Mouse (Mus musculus): ENCODE data around the gene Emx2. TPM values are rescaled to one million over a fixed set of nuclear protein-coding genes. Genes with fewer than 3 reads are reported as not detected.

Gene Emx2
- total RNA-seq, 1 experiment: 0.36 TPM

DNA sequence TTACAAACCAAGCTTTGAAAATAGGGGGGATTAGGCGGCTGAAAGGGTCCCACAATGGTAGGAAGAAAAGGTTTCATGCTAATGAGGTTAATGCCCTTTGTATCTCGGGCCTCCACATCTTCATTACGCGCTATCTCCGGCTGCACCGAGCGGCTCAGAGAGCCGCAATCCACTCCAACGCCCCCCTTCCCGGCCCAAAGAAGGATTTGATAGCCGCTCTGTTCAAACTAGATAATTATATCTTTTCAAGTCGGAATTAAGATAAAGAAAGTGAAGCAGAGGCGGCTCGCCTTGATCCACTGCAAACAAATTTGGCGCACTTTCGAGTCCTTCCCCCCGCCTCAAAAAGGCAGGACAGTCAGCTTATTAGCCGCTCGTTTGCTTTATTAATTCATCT, 8.8 kb downstream of the Emx2 start:
- no peak overlapping the region for H3K9ac ChIP-seq (ENCODE audit: insufficient read depth, low read depth, low read length, poor library complexity, severe bottlenecking)
- TF ChIP-seq MAFK (IDR thresholded peaks at IDR 0.05; ENCODE audit: insufficient read depth, low read depth, low read length) (no peak), ZC3H11A (IDR thresholded peaks at IDR 0.05; ENCODE audit: borderline replicate concordance, low read depth, low read length) (no peak), HCFC1 (IDR thresholded peaks at IDR 0.05; ENCODE audit: borderline replicate concordance, insufficient read depth, low read length) (no peak), ZNF384 (IDR thresholded peaks at IDR 0.05; ENCODE audit: low read depth, low read length) (no peak), CHD2 (IDR thresholded peaks at IDR 0.05; ENCODE audit: low read depth, low read length) (no peak)
- no peak overlapping the region for H3K4me3 ChIP-seq (ENCODE audit: insufficient read depth in 1 of 2, low read depth in 1 of 2, low read length in 2 of 2, poor library complexity in 1 of 2, severe bottlenecking in 1 of 2)
- in situ Hi-C loops (cut with MboI; ENCODE audit: low sequenced_read_pairs in 2 of 2, unreplicated experiment in 2 of 2): no loop called here
- H3K27ac ChIP-seq (ENCODE audit: insufficient read depth, low read depth, low read length, poor library complexity, severe bottlenecking): no peak overlapping the region
- H3K4me1 ChIP-seq (ENCODE audit: control insufficient read depth in 2 of 2, insufficient read depth in 2 of 2, low read length in 2 of 2, poor library complexity in 1 of 2): peaks cover 0 to 8% of the 10 kb centered on the region in 2 experiments; a peak in 1 of 4 replicates
- no peaks in the 10 kb centered on the region for H3K9me3 ChIP-seq (ENCODE audit: control insufficient read depth, insufficient read depth, low read depth, low read length)
- DNase-seq (ENCODE audit: low read depth, low spot score): no peak
- no peaks in the 10 kb centered on the region for H3K36me3 ChIP-seq (ENCODE audit: control insufficient read depth, insufficient read depth, low read length, poor library complexity, severe bottlenecking)

DNA sequence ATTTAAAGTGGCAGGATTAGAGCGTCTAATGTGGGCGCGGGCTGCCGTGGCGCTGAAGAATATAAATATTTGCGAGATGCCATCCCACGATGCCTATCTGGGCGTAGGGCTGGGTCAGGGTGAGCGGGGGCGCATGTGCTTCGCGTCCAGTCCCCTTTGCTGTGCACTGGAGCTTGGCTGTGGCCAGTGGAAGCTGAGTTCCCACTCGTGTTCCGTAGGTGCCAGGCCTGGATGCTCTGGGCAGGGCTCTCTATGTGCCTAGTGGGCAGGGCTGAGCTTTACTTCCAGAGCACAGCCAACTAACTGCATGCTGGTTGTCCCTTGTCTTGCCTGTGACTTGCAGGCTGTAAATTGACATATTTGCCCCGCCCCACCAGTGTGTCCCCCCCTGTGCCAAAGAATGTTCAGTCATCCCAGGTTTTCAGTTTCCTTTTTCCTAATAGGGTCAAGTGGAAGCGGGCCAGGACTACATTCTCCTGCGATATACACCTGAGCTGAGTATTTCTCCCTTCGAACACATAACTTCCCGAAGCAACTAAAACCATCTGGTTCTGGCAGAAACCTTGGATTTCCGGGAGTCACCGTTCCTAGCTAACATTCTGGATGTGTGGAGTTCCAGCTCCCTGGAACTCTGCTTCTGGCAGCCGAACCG, 9.4 kb downstream of the Emx2 start:
- in situ Hi-C loops (cut with MboI; ENCODE audit: low sequenced_read_pairs in 2 of 2, unreplicated experiment in 2 of 2): no loop called here
- no peak overlapping the region for H3K4me3 ChIP-seq (ENCODE audit: insufficient read depth in 1 of 2, low read depth in 1 of 2, low read length in 2 of 2, poor library complexity in 1 of 2, severe bottlenecking in 1 of 2)
- H3K27ac ChIP-seq (ENCODE audit: insufficient read depth, low read depth, low read length, poor library complexity, severe bottlenecking): no peak overlapping the region
- H3K9me3 ChIP-seq (ENCODE audit: control insufficient read depth, insufficient read depth, low read depth, low read length): no peaks in the 10 kb centered on the region
- DNase-seq (ENCODE audit: low read depth, low spot score): no peak
- H3K36me3 ChIP-seq (ENCODE audit: control insufficient read depth, insufficient read depth, low read length, poor library complexity, severe bottlenecking): no peaks in the 10 kb centered on the region
- H3K4me1 ChIP-seq (ENCODE audit: control insufficient read depth in 2 of 2, insufficient read depth in 2 of 2, low read length in 2 of 2, poor library complexity in 1 of 2): peaks cover 0 to 8% of the 10 kb centered on the region in 2 experiments; a peak in 1 of 4 replicates
- no peak for TF ChIP-seq ZC3H11A (IDR thresholded peaks at IDR 0.05; ENCODE audit: borderline replicate concordance, low read depth, low read length)
- no peak for TF ChIP-seq CHD2 (IDR thresholded peaks at IDR 0.05; ENCODE audit: low read depth, low read length)
- no peak for TF ChIP-seq ZNF384 (IDR thresholded peaks at IDR 0.05; ENCODE audit: low read depth, low read length)
- no peak for TF ChIP-seq HCFC1 (IDR thresholded peaks at IDR 0.05; ENCODE audit: borderline replicate concordance, insufficient read depth, low read length)
- TF ChIP-seq MAFK (IDR thresholded peaks at IDR 0.05; ENCODE audit: insufficient read depth, low read depth, low read length): no peak
- H3K9ac ChIP-seq (ENCODE audit: insufficient read depth, low read depth, low read length, poor library complexity, severe bottlenecking): no peak overlapping the region

DNA sequence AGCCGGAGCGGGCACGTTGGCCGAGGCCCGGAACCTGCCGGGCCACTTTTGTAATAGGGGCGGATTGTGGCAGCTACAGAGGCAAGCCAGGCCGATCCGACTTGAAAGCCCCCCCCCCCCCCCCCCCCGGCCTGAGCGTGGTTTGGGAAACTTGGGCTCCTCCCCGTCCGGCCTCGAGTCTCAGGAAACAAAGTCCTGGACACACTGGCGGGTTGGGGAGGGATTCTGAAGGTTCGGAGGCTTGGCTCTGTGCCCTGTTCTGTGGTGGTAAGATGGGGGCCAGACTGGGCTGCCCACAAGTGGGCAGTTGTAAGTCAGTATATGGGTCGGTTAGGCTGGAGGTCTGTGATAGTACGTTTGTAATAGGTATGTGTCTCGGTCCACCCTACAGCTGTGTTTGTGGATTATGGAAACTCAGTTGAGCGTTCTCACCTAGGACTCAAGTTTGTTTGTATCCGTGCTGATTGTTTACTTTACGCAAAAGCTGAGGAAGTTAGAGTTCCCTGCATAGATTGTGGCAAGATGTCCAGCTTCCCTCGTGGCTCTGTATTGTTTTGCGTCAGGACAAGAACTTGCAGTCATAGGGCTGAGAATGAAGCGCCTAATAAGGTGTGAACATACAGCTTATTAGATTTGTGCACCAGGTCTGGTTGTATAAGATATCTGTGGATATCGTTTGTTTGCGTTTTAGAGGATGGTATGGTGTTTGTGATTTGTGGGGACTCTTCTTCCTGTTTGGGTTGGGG, 10.1 kb downstream of the Emx2 start:
- TF ChIP-seq ZNF384 (IDR thresholded peaks at IDR 0.05; ENCODE audit: low read depth, low read length) (no peak), MAFK (IDR thresholded peaks at IDR 0.05; ENCODE audit: insufficient read depth, low read depth, low read length) (no peak), ZC3H11A (IDR thresholded peaks at IDR 0.05; ENCODE audit: borderline replicate concordance, low read depth, low read length) (no peak), CHD2 (IDR thresholded peaks at IDR 0.05; ENCODE audit: low read depth, low read length) (no peak), HCFC1 (IDR thresholded peaks at IDR 0.05; ENCODE audit: borderline replicate concordance, insufficient read depth, low read length) (no peak)

DNA sequence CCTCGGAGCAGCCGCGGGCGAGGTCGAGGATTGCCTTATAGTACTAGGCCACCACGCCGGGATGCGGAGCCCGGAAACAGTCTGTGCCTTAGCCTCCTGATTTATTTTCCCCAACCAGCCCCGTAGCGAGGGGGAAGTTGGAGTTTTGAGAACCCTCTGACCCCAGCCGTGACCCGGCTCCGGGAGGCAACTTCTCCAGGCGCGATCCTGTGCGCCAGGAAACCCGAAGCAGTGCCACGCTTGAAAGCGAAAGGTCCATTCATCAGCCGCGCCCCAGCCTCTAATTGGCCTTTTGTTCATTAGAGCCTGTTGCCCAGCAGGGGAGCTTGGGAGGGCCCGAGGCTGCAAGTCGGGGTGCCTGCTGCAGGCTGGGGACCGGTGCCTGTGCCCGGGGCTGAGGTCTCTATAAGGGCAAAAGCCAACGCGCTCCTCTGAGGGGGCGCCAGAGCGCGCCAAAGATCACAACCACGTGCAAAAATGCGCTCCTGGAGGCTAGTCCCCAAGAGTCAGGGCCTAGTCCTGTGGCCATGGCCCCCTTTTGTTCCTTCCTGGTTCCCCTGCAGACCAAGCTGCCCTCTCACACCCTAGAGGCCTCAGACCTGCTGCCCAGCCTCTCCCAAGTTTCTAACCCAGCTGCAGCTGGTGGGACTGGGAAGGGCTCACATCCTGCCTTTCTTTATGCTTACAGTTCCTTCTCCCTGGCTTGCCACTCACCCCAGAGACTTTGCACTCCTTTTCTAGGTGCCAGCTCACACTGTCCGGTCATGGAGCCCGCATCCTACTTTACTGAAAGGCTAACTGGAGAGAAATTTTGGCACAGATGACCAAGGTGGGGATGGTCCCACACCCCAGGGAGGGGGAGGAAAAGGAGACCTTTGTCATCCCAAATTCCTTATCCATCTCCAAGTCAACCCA, 11.1 kb downstream of the Emx2 start:
- no peak for DNase-seq (ENCODE audit: low read depth, low spot score)
- in situ Hi-C loops (cut with MboI; ENCODE audit: low sequenced_read_pairs in 2 of 2, unreplicated experiment in 2 of 2): no loop called here
- Histone ChIP-seq H3K4me3 (ENCODE audit: insufficient read depth in 1 of 2, low read depth in 1 of 2, low read length in 2 of 2, poor library complexity in 1 of 2, severe bottlenecking in 1 of 2) (no peak overlapping the region), H3K9me3 (ENCODE audit: control insufficient read depth, insufficient read depth, low read depth, low read length) (no peaks in the 10 kb centered on the region), H3K27ac (ENCODE audit: insufficient read depth, low read depth, low read length, poor library complexity, severe bottlenecking) (no peak overlapping the region), H3K36me3 (ENCODE audit: control insufficient read depth, insufficient read depth, low read length, poor library complexity, severe bottlenecking) (no peaks in the 10 kb centered on the region), H3K4me1 (ENCODE audit: control insufficient read depth in 2 of 2, insufficient read depth in 2 of 2, low read length in 2 of 2, poor library complexity in 1 of 2) (peaks cover 0 to 8% of the 10 kb centered on the region in 2 experiments; a peak in 1 of 4 replicates), H3K9ac (ENCODE audit: insufficient read depth, low read depth, low read length, poor library complexity, severe bottlenecking) (no peak overlapping the region)
- no peak for TF ChIP-seq HCFC1 (IDR thresholded peaks at IDR 0.05; ENCODE audit: borderline replicate concordance, insufficient read depth, low read length)
- no peak for TF ChIP-seq CHD2 (IDR thresholded peaks at IDR 0.05; ENCODE audit: low read depth, low read length)
- no peak for TF ChIP-seq ZC3H11A (IDR thresholded peaks at IDR 0.05; ENCODE audit: borderline replicate concordance, low read depth, low read length)

More for the DNA sequence above, 10.1 kb downstream of the Emx2 start:
- in situ Hi-C loops (cut with MboI; ENCODE audit: low sequenced_read_pairs in 2 of 2, unreplicated experiment in 2 of 2): no loop called here
- no peak overlapping the region for H3K4me3 ChIP-seq (ENCODE audit: insufficient read depth in 1 of 2, low read depth in 1 of 2, low read length in 2 of 2, poor library complexity in 1 of 2, severe bottlenecking in 1 of 2)
- no peak for DNase-seq (ENCODE audit: low read depth, low spot score)
- no peak overlapping the region for H3K9ac ChIP-seq (ENCODE audit: insufficient read depth, low read depth, low read length, poor library complexity, severe bottlenecking)
- no peak overlapping the region for H3K27ac ChIP-seq (ENCODE audit: insufficient read depth, low read depth, low read length, poor library complexity, severe bottlenecking)
- H3K9me3 ChIP-seq (ENCODE audit: control insufficient read depth, insufficient read depth, low read depth, low read length): no peaks in the 10 kb centered on the region
- H3K4me1 ChIP-seq (ENCODE audit: control insufficient read depth in 2 of 2, insufficient read depth in 2 of 2, low read length in 2 of 2, poor library complexity in 1 of 2): peaks cover 0 to 8% of the 10 kb centered on the region in 2 experiments; a peak in 1 of 4 replicates
- no peaks in the 10 kb centered on the region for H3K36me3 ChIP-seq (ENCODE audit: control insufficient read depth, insufficient read depth, low read length, poor library complexity, severe bottlenecking)

Data from ES-E14 (cell line).